Mouse (Mus musculus) liver, embryonic 14.5 days (tissue): Measurements from ENCODE around the gene Men1. TPM values are rescaled to one million over a fixed set of nuclear protein-coding genes. Genes with fewer than 3 reads are reported as not detected.
"Not testable (repeated sequence)": the region's sequence is repeated elsewhere in the genome, so short reads cannot be mapped to it uniquely, and the experiment has no call there.

Experiments used
- ATAC-seq: fragments of 200-750 bp; cut with Nextera tagmentation; 2 replicates; pipeline ENCODE4 v1.8.0; 2017; ENCODE audit warnings: moderate number of reproducible peaks, mild to moderate bottlenecking, moderate library complexity; ENCODE audit not compliant: insufficient read depth
- DNase-seq, 3 experiments: peaks; one replicate each; pipeline ENCODE4 v3.0.0-alpha.2; 2012 to 2013; ENCODE audit warnings: low read depth in 3 of 3, low spot score in 3 of 3
- H3K27ac ChIP-seq: fragments of 300-500 bp; sonication (generic); 2 replicates; pipeline ENCODE4 v1.5.1; 2014; ENCODE audit warnings: moderate library complexity, mild to moderate bottlenecking, control low read depth, inconsistent platforms
- H3K27me3 ChIP-seq: fragments of 300-500 bp; sonication (generic); 2 replicates; pipeline ENCODE4 v1.6.1; 2014; ENCODE audit warnings: mild to moderate bottlenecking, low read length, moderate library complexity; ENCODE audit not compliant: control insufficient read depth, insufficient read depth
- H3K36me3 ChIP-seq: fragments of 300-500 bp; sonication (generic); replicated peaks from 2 replicates; pipeline ENCODE4 v1.6.1; 2014; ENCODE audit warnings: low read depth; ENCODE audit not compliant: control insufficient read depth, insufficient read depth
- H3K4me1 ChIP-seq, 2 experiments: fragments of 200-500 bp in 1 of 2; fragments of 300-500 bp in 1 of 2; sonication (generic) in 1 of 2; replicated peaks; 2 replicates each; pipeline ENCODE4 v1.6.1; 2012 to 2014; ENCODE audit warnings: antibody characterized with exemption in 1 of 2, inconsistent platforms in 1 of 2, low read length in 1 of 2; ENCODE audit not compliant: control insufficient read depth in 2 of 2, insufficient read depth in 2 of 2
- H3K4me2 ChIP-seq: fragments of 300-500 bp; sonication (generic); 2 replicates; pipeline ENCODE4 v1.6.1; 2014; ENCODE audit warnings: low read depth, mild to moderate bottlenecking, control low read depth, moderate library complexity
- H3K4me3 ChIP-seq, 2 experiments: fragments of 200-500 bp in 1 of 2; fragments of 300-500 bp in 1 of 2; sonication (generic) in 1 of 2; 2 replicates each; pipeline ENCODE4 v1.5.1; 2012 to 2014; ENCODE audit warnings: low read depth in 2 of 2, low read length in 2 of 2, mild to moderate bottlenecking in 2 of 2, control low read depth in 1 of 2, inconsistent platforms in 1 of 2, moderate library complexity in 1 of 2; ENCODE audit not compliant: insufficient read depth in 1 of 2
- H3K9ac ChIP-seq: fragments of 300-500 bp; sonication (generic); replicated peaks from 2 replicates; pipeline ENCODE4 v1.6.1; 2014; ENCODE audit warnings: mild to moderate bottlenecking, control low read depth, moderate library complexity
- H3K9me3 ChIP-seq: fragments of 300-500 bp; sonication (generic); 2 replicates; pipeline ENCODE4 v1.6.1; 2016; ENCODE audit warnings: low read length, mixed read lengths; ENCODE audit not compliant: control insufficient read depth
- CTCF ChIP-seq: IDR thresholded peaks from 2 replicates; pipeline ENCODE4 v1.5.1; 2016; ENCODE audit warnings: antibody characterized with exemption, low read depth, control low read depth
- EP300 ChIP-seq: IDR thresholded peaks from 2 replicates; pipeline ENCODE4 v1.6.1; 2016; ENCODE audit warnings: antibody characterized with exemption, low read depth
- WGBS: fragments of 180-500 bp; shearing (Covaris S2); extraction: QIAGEN DNeasy Blood & Tissue Kit; methylation state at CpG from one replicate; pipeline ENCODE4 v1.1.7; 2014; ENCODE audit not compliant: insufficient replicate concordance; 5-methylcytosine and 5-hydroxymethylcytosine counted together
- polyA plus RNA-seq, 2 experiments: library from polyadenylated mRNA; depleted of rRNA in 1 of 2; stranded (reverse) in 1 of 2; unstranded in 1 of 2; fragments of >200 nt; fragmentation: Nextera tagmentation in 1 of 2; extraction: Ambion mirVana in 1 of 2; gene quantifications; 2 replicates each; pipeline versions ENCODE4 v1.2.1 to v1.2.3; 2012 to 2014

Men1 gene
- polyA plus RNA-seq, 2 experiments: 12.5 to 20.4 TPM

GRCm38 (mm10) chr19:6305517-6306115 lies 29.2 kb upstream of the Men1 start:
- TF ChIP-seq EP300 (no peak), CTCF (no peak)
- H3K4me3 ChIP-seq: peak overlapping the region; percentile 70 to 81

GRCm38 (mm10) chr19:6306137-6306551 lies 28.6 kb upstream of the Men1 start, which contains the start of gene Cdc42bpg:
Gene Cdc42bpg (plus strand): TSS chr19:6306456.
- peak within 1 kb of the TSS; percentile 61 for H3K27ac ChIP-seq
- H3K4me1 ChIP-seq: peaks cover 21 to 47% of the 10 kb centered on the region in 2 experiments
- TF ChIP-seq CTCF (no peak), EP300 (no peak)
- peak within 1 kb of the TSS; percentile 75 for H3K9ac ChIP-seq
- 2% methylated on average over 38 of the region's 38 CpGs for WGBS
- DNase-seq (peak; percentile 69 to 73 (median 71)), ATAC-seq (peak; percentile 84)
- H3K4me3 ChIP-seq: peak within 1 kb of the TSS; percentile 70 to 81
- H3K27me3 ChIP-seq: no peaks in the 10 kb centered on the region
- H3K9me3 ChIP-seq: no peaks in the 10 kb centered on the region
- H3K4me2 ChIP-seq: peak within 1 kb of the TSS; percentile 85
- H3K36me3 ChIP-seq: no peaks in the 10 kb centered on the region

More at GRCm38 (mm10) chr19:6305517-6306115, 29.2 kb upstream of the Men1 start:
- peak overlapping the region; percentile 61 for H3K27ac ChIP-seq
- ATAC-seq: no peak
- no peaks in the 10 kb centered on the region for H3K9me3 ChIP-seq
- H3K27me3 ChIP-seq: no peaks in the 10 kb centered on the region
- DNase-seq: no peak
- WGBS: 55% methylated on average over 8 of the region's 8 CpGs
- no peaks in the 10 kb centered on the region for H3K36me3 ChIP-seq
- peak overlapping the region; percentile 75 for H3K9ac ChIP-seq
- H3K4me2 ChIP-seq: peak overlapping the region; percentile 85
- H3K4me1 ChIP-seq: peaks cover 26 to 52% of the 10 kb centered on the region in 2 experiments

- peak; percentile 64 for ATAC-seq
- peak; percentile 48 to 74 (median 51) for DNase-seq
- TF ChIP-seq CTCF: peak; percentile 90
- no peak for TF ChIP-seq EP300
- peak overlapping the region; percentile 61; the same call in 1 of the 2 replicates for H3K27ac ChIP-seq
- H3K4me1 ChIP-seq: peaks cover 17 to 44% of the 10 kb centered on the region in 2 experiments
- peak overlapping the region; percentile 70 to 81 for H3K4me3 ChIP-seq
- WGBS: under 1% methylated on average over 34 of the region's 34 CpGs
- H3K27me3 ChIP-seq: no peaks in the 10 kb centered on the region
- H3K4me2 ChIP-seq: peak overlapping the region; percentile 85
- H3K9me3 ChIP-seq: no peaks in the 10 kb centered on the region
- peak overlapping the region; percentile 75 for H3K9ac ChIP-seq
- no peaks in the 10 kb centered on the region for H3K36me3 ChIP-seq
These were observed 28.2 kb upstream of the Men1 start for GRCm38 (mm10) chr19:6306586-6306985.

- 64% methylated on average over 9 of the region's 9 CpGs for WGBS
- Histone ChIP-seq H3K4me1 (peaks cover 3 to 31% of the 10 kb centered on the region in 2 experiments), H3K4me3 (no peak overlapping the region), H3K27ac (no peak overlapping the region), H3K4me2 (no peak overlapping the region; the same call in 1 of the 2 replicates), H3K9me3 (no peaks in the 10 kb centered on the region), H3K36me3 (no peaks in the 10 kb centered on the region), H3K9ac (no peak overlapping the region), H3K27me3 (no peaks in the 10 kb centered on the region)
- TF ChIP-seq CTCF (no peak), EP300 (no peak)
- ATAC-seq: no peak
- no peak for DNase-seq
These were observed 26.8 kb upstream of the Men1 start for GRCm38 (mm10) chr19:6307733-6308531.

- TF ChIP-seq CTCF (no peak), EP300 (no peak)
- H3K4me3 ChIP-seq: no peak overlapping the region
- H3K27me3 ChIP-seq: no peaks in the 10 kb centered on the region
- H3K27ac ChIP-seq: no peak overlapping the region
- ATAC-seq (no peak), DNase-seq (no peak)
- no peak overlapping the region for H3K4me2 ChIP-seq
- H3K9me3 ChIP-seq: no peaks in the 10 kb centered on the region
- peaks cover 2 to 19% of the 10 kb centered on the region in 2 experiments; a peak in 3 of 4 replicates for H3K4me1 ChIP-seq
- no peak overlapping the region for H3K9ac ChIP-seq
- 73% methylated on average over 5 of the region's 5 CpGs for WGBS
- no peaks in the 10 kb centered on the region for H3K36me3 ChIP-seq
These were observed 24.6 kb upstream of the Men1 start for GRCm38 (mm10) chr19:6310181-6310580.

GRCm38 (mm10) chr19:6311783-6312182 lies 23.0 kb upstream of the Men1 start:
- H3K27me3 ChIP-seq, H3K27ac ChIP-seq, H3K4me3 ChIP-seq, H3K4me2 ChIP-seq, DNase-seq, H3K9ac ChIP-seq, ATAC-seq, H3K9me3 ChIP-seq, H3K36me3 ChIP-seq: not testable (repeated sequence)
- 67% methylated on average over 3 of the region's 3 CpGs for WGBS
- H3K4me1 ChIP-seq: peaks cover 2 to 13% of the 10 kb centered on the region in 2 experiments; a peak in 3 of 4 replicates
